Mouse (Mus musculus) forebrain, embryonic 14.5 days (tissue): ENCODE results near the gene Zfp354a. TPM values are rescaled to one million over a fixed set of nuclear protein-coding genes. Genes with fewer than 3 reads are reported as not detected.
"Not testable (repeated sequence)": the region's sequence is repeated elsewhere in the genome, so short reads cannot be mapped to it uniquely, and the experiment has no call there.

Experiments
- ATAC-seq: fragments of 200-750 bp; cut with Nextera tagmentation; 2 replicates; pipeline ENCODE4 v1.8.0; 2017; ENCODE audit warnings: mild to moderate bottlenecking, moderate library complexity
- DNase-seq: peaks from one replicate; pipeline ENCODE4 v3.0.0-alpha.2; 2015; ENCODE audit warnings: low spot score
- H3K27ac ChIP-seq: fragments of 300-500 bp; sonication (generic); 2 replicates; pipeline ENCODE4 v1.5.1; 2014; ENCODE audit warnings: low read depth, mild to moderate bottlenecking, control low read depth, low read length, moderate library complexity
- H3K27me3 ChIP-seq: fragments of 300-500 bp; sonication (generic); replicated peaks from 2 replicates; pipeline ENCODE4 v1.6.1; 2014; ENCODE audit warnings: low read length, control low read depth, mixed read lengths; ENCODE audit not compliant: control insufficient read depth, insufficient read depth
- H3K36me3 ChIP-seq: fragments of 300-500 bp; sonication (generic); 2 replicates; pipeline ENCODE4 v1.6.1; 2014; ENCODE audit warnings: low read length, control low read depth; ENCODE audit not compliant: control insufficient read depth, insufficient read depth
- H3K4me1 ChIP-seq: fragments of 300-500 bp; sonication (generic); 2 replicates; pipeline ENCODE4 v1.6.1; 2014; ENCODE audit warnings: antibody characterized with exemption, low read length, control low read depth; ENCODE audit not compliant: control insufficient read depth, insufficient read depth
- H3K4me2 ChIP-seq: fragments of 300-500 bp; sonication (generic); 2 replicates; pipeline ENCODE4 v1.6.1; 2014; ENCODE audit warnings: mild to moderate bottlenecking, control low read depth, low read length
- H3K4me3 ChIP-seq: fragments of 300-500 bp; sonication (generic); 2 replicates; pipeline ENCODE4 v1.5.1; 2014; ENCODE audit warnings: low read depth, low read length, control low read depth
- H3K9ac ChIP-seq: fragments of 300-500 bp; sonication (generic); 2 replicates; pipeline ENCODE4 v1.6.1; 2014; ENCODE audit warnings: mild to moderate bottlenecking, low read length, control low read depth, moderate library complexity
- H3K9me3 ChIP-seq: fragments of 300-500 bp; sonication (generic); replicated peaks from 2 replicates; pipeline ENCODE4 v1.6.1; 2016; ENCODE audit warnings: low read length, control low read depth, mixed read lengths; ENCODE audit not compliant: control insufficient read depth
- WGBS: fragments of 180-500 bp; shearing (Covaris S2); extraction: QIAGEN DNeasy Blood & Tissue Kit; methylation state at CpG from one replicate; pipeline ENCODE4 v1.1.7; 2014; 5-methylcytosine and 5-hydroxymethylcytosine counted together
- polyA plus RNA-seq: library from polyadenylated mRNA; unstranded; fragments of >200 nt; fragmentation: Nextera tagmentation; extraction: Ambion mirVana; gene quantifications from 2 replicates; pipeline ENCODE4 v1.2.1, GENCODE M21; 2014

Gene Zfp354a
- polyA plus RNA-seq, 1 experiment from 2014 or later: 11.1 TPM

- no peak for ATAC-seq
These were observed 23.1 kb upstream of the Zfp354a start for GRCm38 (mm10) chr11:51035951-51036350.

GRCm38 (mm10) chr11:51044776-51045175, 14.3 kb upstream of the Zfp354a start:
- not testable (repeated sequence) for H3K4me2 ChIP-seq, H3K4me1 ChIP-seq, H3K9me3 ChIP-seq, H3K27me3 ChIP-seq, H3K4me3 ChIP-seq, DNase-seq, H3K9ac ChIP-seq, ATAC-seq, H3K27ac ChIP-seq, H3K36me3 ChIP-seq
- 83% methylated on average over 3 of the region's 3 CpGs for WGBS

More at GRCm38 (mm10) chr11:51035951-51036350, 23.1 kb upstream of the Zfp354a start:
- WGBS: 95% methylated on average over 2 of the region's 2 CpGs
- Histone ChIP-seq H3K9ac (no peak overlapping the region), H3K4me3 (no peak overlapping the region), H3K9me3 (no peaks in the 10 kb centered on the region), H3K4me2 (no peak overlapping the region), H3K27me3 (no peaks in the 10 kb centered on the region), H3K27ac (no peak overlapping the region), H3K36me3 (no peaks in the 10 kb centered on the region), H3K4me1 (no peaks in the 10 kb centered on the region)
- no peak for DNase-seq

GRCm38 (mm10) chr11:51047809-51048208, 11.2 kb upstream of the Zfp354a start, which contains the start of gene Olfr1375:
Olfr1375 (plus strand) TSS chr11:51048109.
- not testable (repeated sequence) for ATAC-seq, H3K27ac ChIP-seq, H3K9ac ChIP-seq, H3K4me2 ChIP-seq, H3K4me1 ChIP-seq, H3K4me3 ChIP-seq, H3K27me3 ChIP-seq, DNase-seq, H3K36me3 ChIP-seq, H3K9me3 ChIP-seq
- WGBS: 74% methylated on average over 3 of the region's 3 CpGs

DNA sequence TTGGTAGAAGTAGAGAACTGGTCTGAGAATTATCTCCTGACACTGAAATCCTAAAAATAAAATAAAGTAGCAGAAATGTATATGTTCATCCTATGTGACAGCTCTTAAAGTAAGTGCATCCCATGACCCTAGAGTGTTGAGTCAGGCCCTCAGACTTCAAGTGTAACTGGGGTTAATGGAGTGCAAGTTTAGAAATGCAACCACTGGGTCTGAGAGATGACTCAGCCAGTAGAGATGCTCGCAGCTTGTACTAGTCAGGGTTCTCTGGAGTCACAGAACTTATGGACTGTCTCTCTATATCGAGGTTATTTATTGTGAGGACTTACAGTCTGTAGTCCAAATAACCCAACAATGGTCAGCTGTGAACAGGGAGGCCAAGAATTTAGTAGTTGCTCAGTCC, 7.4 kb upstream of the Zfp354a start:
- ATAC-seq (no peak), DNase-seq (no peak)
- Histone ChIP-seq H3K27ac (no peak overlapping the region), H3K36me3 (no peaks in the 10 kb centered on the region), H3K4me1 (no peaks in the 10 kb centered on the region), H3K9me3 (no peaks in the 10 kb centered on the region), H3K4me3 (no peak overlapping the region), H3K4me2 (no peak overlapping the region), H3K9ac (no peak overlapping the region), H3K27me3 (no peaks in the 10 kb centered on the region)
- 61% methylated on average over 2 of the region's 2 CpGs for WGBS

- peak; percentile 37 for DNase-seq
- Histone ChIP-seq H3K36me3 (no peaks in the 10 kb centered on the region), H3K4me3 (no peak overlapping the region), H3K9me3 (no peaks in the 10 kb centered on the region), H3K27ac (no peak overlapping the region), H3K4me2 (no peak overlapping the region), H3K9ac (no peak overlapping the region), H3K27me3 (no peaks in the 10 kb centered on the region), H3K4me1 (no peaks in the 10 kb centered on the region)
- WGBS: 54% methylated on average over 3 of the region's 3 CpGs
- ATAC-seq: no peak
These were observed 5.8 kb upstream of the Zfp354a start for GRCm38 (mm10) chr11:51053230-51053629.

DNA sequence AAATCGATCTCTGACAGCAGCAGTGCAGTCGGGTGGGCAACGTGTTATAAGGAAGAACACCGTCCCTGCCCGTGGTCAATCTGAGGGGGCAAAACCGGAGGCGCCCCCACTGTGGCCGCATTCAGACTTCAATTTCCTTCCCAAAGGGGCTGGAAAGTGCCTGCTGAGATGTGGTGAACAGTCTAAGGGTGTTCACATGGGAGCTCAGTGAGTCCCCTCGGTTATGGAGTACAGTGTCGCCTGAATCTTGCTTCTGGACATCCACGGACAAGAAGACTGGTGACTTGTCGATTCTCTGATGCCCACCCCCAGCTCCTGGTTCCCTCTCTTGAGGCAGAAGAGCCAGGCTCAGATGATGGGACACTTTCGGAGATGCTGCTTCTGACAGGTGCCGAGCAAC, 583 bp downstream of the Zfp354a start:
- DNase-seq (no peak), ATAC-seq (no peak; the same call in 1 of the 2 replicates)
- peaks cover 8% of the 10 kb centered on the region for H3K4me1 ChIP-seq
- H3K27ac ChIP-seq: no peak overlapping the region
- H3K9ac ChIP-seq: peak overlapping the region; percentile 78
- 15% methylated on average over 14 of the region's 14 CpGs for WGBS
- 0 out of 2 replicates have a peak, but pooled peaks cover 14% of the 10 kb centered on the region for H3K36me3 ChIP-seq
- peak overlapping the region; percentile 69 for H3K4me2 ChIP-seq
- H3K9me3 ChIP-seq: no peaks in the 10 kb centered on the region
- H3K4me3 ChIP-seq: peak overlapping the region; percentile 61
- no peaks in the 10 kb centered on the region for H3K27me3 ChIP-seq

DNA sequence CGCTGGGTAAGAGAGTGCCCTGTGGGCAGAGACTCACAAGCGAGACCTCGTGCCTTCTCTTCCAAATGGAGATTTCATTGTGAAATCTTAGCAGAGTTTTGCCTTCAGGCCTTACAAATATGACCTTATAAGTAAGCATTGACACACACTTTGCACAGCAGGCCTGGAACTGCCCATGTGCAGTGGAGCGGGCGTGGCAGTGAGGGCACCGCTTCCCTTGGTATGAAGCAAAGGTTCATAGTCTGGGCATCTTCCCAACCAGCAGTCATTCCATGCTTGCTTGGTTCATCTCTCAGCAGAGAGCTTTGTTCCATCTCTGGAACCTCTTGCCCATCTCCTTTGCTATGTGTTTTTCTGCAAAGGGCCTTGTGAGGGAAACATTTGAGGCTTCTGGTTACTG, 1.9 kb downstream of the Zfp354a start:
- no peaks in the 10 kb centered on the region for H3K9me3 ChIP-seq
- H3K4me1 ChIP-seq: peaks cover 8% of the 10 kb centered on the region
- no peak overlapping the region for H3K4me2 ChIP-seq
- peaks cover 20% of the 10 kb centered on the region; the same call in 1 of the 2 replicates for H3K36me3 ChIP-seq
- 98% methylated on average over 6 of the region's 6 CpGs for WGBS
- no peak for ATAC-seq
- H3K27ac ChIP-seq: no peak overlapping the region
- H3K4me3 ChIP-seq: no peak overlapping the region
- H3K9ac ChIP-seq: no peak overlapping the region
- H3K27me3 ChIP-seq: no peaks in the 10 kb centered on the region
- no peak for DNase-seq

DNA sequence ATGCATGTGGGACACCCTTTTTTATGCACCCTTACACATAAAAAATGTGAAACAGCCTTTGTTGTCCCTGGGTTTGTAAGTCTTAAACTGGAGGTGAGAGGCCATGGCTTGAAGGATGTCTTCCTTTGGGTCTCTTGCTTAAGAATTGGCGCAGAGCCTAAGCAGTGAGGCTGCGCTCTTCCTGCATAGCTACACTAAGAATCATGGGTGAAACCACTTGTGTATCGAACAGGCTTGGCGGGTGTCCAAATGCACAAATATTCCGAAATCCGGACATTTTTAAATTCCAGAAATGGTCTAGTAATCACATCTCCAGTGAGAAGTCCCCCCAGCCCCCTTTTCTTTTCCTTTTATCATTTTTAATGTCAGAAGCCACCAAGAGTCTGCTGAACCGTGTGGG, 4.2 kb downstream of the Zfp354a start:
- H3K9ac ChIP-seq: no peak overlapping the region
- H3K4me1 ChIP-seq: peaks cover 8% of the 10 kb centered on the region
- no peaks in the 10 kb centered on the region for H3K9me3 ChIP-seq
- 89% methylated on average over 7 of the region's 7 CpGs for WGBS
- DNase-seq (no peak), ATAC-seq (no peak)
- H3K27me3 ChIP-seq: no peaks in the 10 kb centered on the region
- H3K4me3 ChIP-seq: no peak overlapping the region
- H3K36me3 ChIP-seq: peaks cover 31% of the 10 kb centered on the region
- H3K27ac ChIP-seq: no peak overlapping the region
- no peak overlapping the region for H3K4me2 ChIP-seq

DNA sequence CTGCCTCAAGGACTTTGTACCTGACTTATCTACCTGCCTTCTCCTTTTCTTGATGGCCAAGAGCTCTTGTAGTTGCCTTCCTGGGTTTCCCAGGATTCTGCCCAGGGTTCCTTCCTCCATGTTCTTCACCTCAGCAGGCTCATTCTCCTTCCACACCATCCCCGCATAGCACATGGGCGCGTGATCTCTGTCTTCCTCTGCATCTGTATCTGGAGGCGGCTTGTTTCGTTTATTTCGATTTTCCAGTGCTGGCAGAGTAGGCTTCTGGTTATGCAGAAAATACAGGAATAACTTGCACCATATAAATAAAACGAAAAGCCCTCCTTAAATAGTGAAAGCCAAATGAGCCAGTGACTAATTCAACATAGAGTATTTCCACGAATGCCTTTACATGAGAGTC, 4.8 kb downstream of the Zfp354a start:
- H3K27me3 ChIP-seq: no peaks in the 10 kb centered on the region
- 95% methylated on average over 8 of the region's 8 CpGs for WGBS

More for the DNA sequence above, 4.8 kb downstream of the Zfp354a start:
- ATAC-seq: no peak
- H3K36me3 ChIP-seq: peaks cover 36% of the 10 kb centered on the region
- no peak overlapping the region for H3K9ac ChIP-seq
- peaks cover 8% of the 10 kb centered on the region for H3K4me1 ChIP-seq
- H3K4me3 ChIP-seq: no peak overlapping the region
- no peak overlapping the region for H3K27ac ChIP-seq
- H3K9me3 ChIP-seq: no peaks in the 10 kb centered on the region
- DNase-seq: no peak
- H3K4me2 ChIP-seq: no peak overlapping the region
